Mouse (Mus musculus) heart, postnatal 0 days (tissue): ENCODE data around the gene Atxn1.

Experiments used
- CTCF ChIP-seq: IDR thresholded peaks from 2 replicates; pipeline ENCODE4 v1.5.1; 2016; ENCODE audit warnings: antibody characterized with exemption, control low read depth, low read depth
- EP300 ChIP-seq: IDR thresholded peaks from 2 replicates; pipeline ENCODE4 v1.6.1; 2016; ENCODE audit warnings: antibody characterized with exemption, low read depth

DNA sequence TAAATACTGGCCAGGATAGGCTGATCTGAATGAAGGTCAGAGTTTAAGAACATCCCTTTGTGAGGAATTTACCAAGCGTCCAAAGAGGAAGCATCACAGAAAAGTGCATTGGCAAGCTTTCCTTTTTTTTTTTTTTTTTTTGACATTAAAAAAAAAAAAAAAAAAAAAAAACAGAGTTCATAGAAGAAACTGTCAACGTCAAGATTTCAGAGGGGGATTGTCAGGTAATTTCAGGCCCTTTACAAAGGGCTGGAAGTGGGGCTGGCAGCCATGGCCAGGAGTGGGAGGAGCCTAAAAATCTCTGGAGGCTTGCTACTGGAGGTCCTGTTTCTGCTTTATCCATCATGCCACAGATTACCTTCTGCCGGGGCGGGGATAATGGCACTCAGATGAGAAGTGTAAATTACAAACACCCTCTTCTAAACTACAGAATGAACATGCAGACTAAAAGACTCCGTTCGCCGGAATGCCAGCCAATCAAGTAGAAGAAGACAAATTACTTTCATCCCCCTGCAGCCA, 9.2 kb upstream of the Atxn1 start:
- no peak for TF ChIP-seq CTCF
- no peak for TF ChIP-seq EP300
